Mouse (Mus musculus) thymus, postnatal 36 days (tissue): ENCODE data around the gene Gm10799.
A peak's percentile ranks its signal among the peaks of the same experiment; 100 is the strongest.
"Not testable (repeated sequence)": the region's sequence is repeated elsewhere in the genome, so short reads cannot be mapped to it uniquely, and the experiment has no call there.

Source experiments
- DNase-seq, 2 experiments: peaks; one replicate each; pipeline ENCODE4 v3.0.0; 2022; ENCODE audit warnings: mixed read lengths in 2 of 2

Gene Gm10799

GRCm38 (mm10) chr2:104068450-104068849 lies at the start of gene Gm10799:
Gm10799 (minus strand) TSS chr2:104068550.
- DNase-seq = not testable (repeated sequence)

GRCm38 (mm10) chr2:104117173-104117572 lies 48.8 kb upstream of the Gm10799 start:
- not testable (repeated sequence) for DNase-seq

GRCm38 (mm10) chr2:104114898-104115297 lies 46.5 kb upstream of the Gm10799 start:
- DNase-seq = no peak

GRCm38 (mm10) chr2:104113563-104113962 lies 45.2 kb upstream of the Gm10799 start:
- DNase-seq = not testable (repeated sequence)

GRCm38 (mm10) chr2:104111170-104111797 lies 42.9 kb upstream of the Gm10799 start:
- DNase-seq = not testable (repeated sequence)

GRCm38 (mm10) chr2:104110031-104110430 lies 41.7 kb upstream of the Gm10799 start:
- DNase-seq = no peak

- DNase-seq = no peak
Measured at GRCm38 (mm10) chr2:104109528-104109927, 41.2 kb upstream of the Gm10799 start.

- DNase-seq = not testable (repeated sequence)
Measured at GRCm38 (mm10) chr2:104109021-104109420, 40.7 kb upstream of the Gm10799 start.

- no peak for DNase-seq
Measured at GRCm38 (mm10) chr2:104104800-104105199, 36.5 kb upstream of the Gm10799 start.

- DNase-seq = no peak
Measured at GRCm38 (mm10) chr2:104099946-104100345, 31.6 kb upstream of the Gm10799 start.

GRCm38 (mm10) chr2:104099231-104099585 lies 30.9 kb upstream of the Gm10799 start:
- no peak for DNase-seq

GRCm38 (mm10) chr2:104098529-104099230 lies 30.3 kb upstream of the Gm10799 start:
- no peak for DNase-seq

- DNase-seq = not testable (repeated sequence)
Measured at GRCm38 (mm10) chr2:104097396-104097795, 29.0 kb upstream of the Gm10799 start.

- DNase-seq = not testable (repeated sequence)
Measured at GRCm38 (mm10) chr2:104096796-104097195, 28.4 kb upstream of the Gm10799 start.

GRCm38 (mm10) chr2:104096256-104096655 lies 27.9 kb upstream of the Gm10799 start:
- DNase-seq = no peak

- DNase-seq = peak; percentile 26 to 34
Measured at GRCm38 (mm10) chr2:104095741-104096213, 27.4 kb upstream of the Gm10799 start, which contains the start of gene Cd59a. Cd59a (plus strand) TSS chr2:104095801.

GRCm38 (mm10) chr2:104093305-104093704 lies 25.0 kb upstream of the Gm10799 start:
- DNase-seq = no peak

GRCm38 (mm10) chr2:104087562-104087961 lies 19.2 kb upstream of the Gm10799 start:
- DNase-seq = not testable (repeated sequence)

GRCm38 (mm10) chr2:104084027-104084426 lies 15.7 kb upstream of the Gm10799 start:
- not testable (repeated sequence) for DNase-seq

GRCm38 (mm10) chr2:104082474-104082873 lies 14.1 kb upstream of the Gm10799 start:
- no peak for DNase-seq

GRCm38 (mm10) chr2:104081436-104082050 lies 13.2 kb upstream of the Gm10799 start:
- not testable (repeated sequence) for DNase-seq

GRCm38 (mm10) chr2:104078285-104078684 lies 9.9 kb upstream of the Gm10799 start:
- DNase-seq = not testable (repeated sequence)

- DNase-seq = peak; percentile 33 to 49
Measured at GRCm38 (mm10) chr2:104069704-104070185, 1.4 kb upstream of the Gm10799 start, which contains the start of gene Cd59b. Cd59b (plus strand) TSS chr2:104069849.
